Mouse (Mus musculus) neural tube, embryonic 12.5 days (tissue): ENCODE results near the gene Fam216a. TPM values are rescaled to one million over a fixed set of nuclear protein-coding genes. Genes with fewer than 3 reads are reported as not detected.
"Not testable (repeated sequence)": the region's sequence is repeated elsewhere in the genome, so short reads cannot be mapped to it uniquely, and the experiment has no call there.

Experiments
- ATAC-seq: fragments of 200-750 bp; cut with Nextera tagmentation; 2 replicates; pipeline ENCODE4 v1.8.0; 2017; ENCODE audit warnings: low read depth, mild to moderate bottlenecking, moderate TSS enrichment, moderate library complexity; ENCODE audit not compliant: low FRiP score
- H3K27ac ChIP-seq: fragments of 300-500 bp; sonication (generic); 2 replicates; pipeline ENCODE4 v1.5.1; 2016
- H3K27me3 ChIP-seq: fragments of 300-500 bp; sonication (generic); replicated peaks from 2 replicates; pipeline ENCODE4 v1.6.1; 2016; ENCODE audit warnings: mild to moderate bottlenecking
- H3K36me3 ChIP-seq: fragments of 300-500 bp; sonication (generic); 2 replicates; pipeline ENCODE4 v1.6.1; 2016; ENCODE audit warnings: mild to moderate bottlenecking
- H3K4me1 ChIP-seq: fragments of 300-500 bp; sonication (generic); 2 replicates; pipeline ENCODE4 v1.6.1; 2016
- H3K4me2 ChIP-seq: fragments of 300-500 bp; sonication (generic); replicated peaks from 2 replicates; pipeline ENCODE4 v1.6.1; 2016; ENCODE audit warnings: mild to moderate bottlenecking
- H3K4me3 ChIP-seq: fragments of 300-500 bp; sonication (generic); 2 replicates; pipeline ENCODE4 v1.5.1; 2016
- H3K9ac ChIP-seq: fragments of 300-500 bp; sonication (generic); 2 replicates; pipeline ENCODE4 v1.6.1; 2016; ENCODE audit warnings: mild to moderate bottlenecking
- H3K9me3 ChIP-seq: fragments of 300-500 bp; sonication (generic); 2 replicates; pipeline ENCODE4 v1.6.1; 2016; ENCODE audit warnings: mild to moderate bottlenecking
- WGBS: fragments of 180-500 bp; shearing (Covaris S2); methylation state at CpG from one replicate; pipeline ENCODE4 v1.1.7; 2016; 5-methylcytosine and 5-hydroxymethylcytosine counted together
- polyA plus RNA-seq: library from polyadenylated mRNA; unstranded; fragments of >200 nt; fragmentation: Nextera tagmentation; extraction: Ambion mirVana; gene quantifications from 2 replicates; pipeline ENCODE4 v1.2.1, GENCODE M21; 2016

The Fam216a gene
- polyA plus RNA-seq = 117 TPM in 2 replicates

GRCm38 (mm10) chr5:122372192-122372769, at the start of gene Fam216a:
TSS of gene Fam216a (minus strand) at chr5:122372364.
- Histone ChIP-seq H3K9me3 (no peaks in the 10 kb centered on the region), H3K9ac (peak within 1 kb of the TSS; percentile 89), H3K27me3 (no peaks in the 10 kb centered on the region), H3K4me1 (peaks cover 17% of the 10 kb centered on the region; the same call in 1 of the 2 replicates), H3K27ac (peak within 1 kb of the TSS; percentile 92), H3K36me3 (peaks cover 36% of the 10 kb centered on the region), H3K4me3 (peak within 1 kb of the TSS; percentile 79), H3K4me2 (peak within 1 kb of the TSS; percentile 76)
- ATAC-seq = peak; percentile 93
- 0% methylated on average over 53 of the region's 53 CpGs for WGBS

- Histone ChIP-seq H3K4me1 (peaks cover 10% of the 10 kb centered on the region), H3K27ac (peak within 1 kb of the TSS; percentile 82), H3K9ac (peak within 1 kb of the TSS; percentile 92), H3K36me3 (0 out of 2 replicates have a peak, but pooled peaks cover 6% of the 10 kb centered on the region), H3K27me3 (no peaks in the 10 kb centered on the region), H3K4me3 (peak within 1 kb of the TSS; percentile 99), H3K9me3 (no peaks in the 10 kb centered on the region), H3K4me2 (peak within 1 kb of the TSS; percentile 97)
- no peak for ATAC-seq
- WGBS = 24% methylated on average over 17 of the region's 17 CpGs
These were observed 49.3 kb upstream of the Fam216a start, which contains the start of gene Anapc7 for GRCm38 (mm10) chr5:122421271-122422068. TSS of gene Anapc7 (plus strand) at chr5:122421693.

GRCm38 (mm10) chr5:122420676-122421075, 48.5 kb upstream of the Fam216a start:
- H3K27me3 ChIP-seq, H3K36me3 ChIP-seq, H3K9ac ChIP-seq, H3K9me3 ChIP-seq, H3K4me2 ChIP-seq, H3K4me1 ChIP-seq, ATAC-seq, H3K4me3 ChIP-seq, H3K27ac ChIP-seq: not testable (repeated sequence)
- WGBS = 73% methylated on average over 4 of the region's 4 CpGs

- Histone ChIP-seq H3K4me2 (no peak overlapping the region), H3K27me3 (no peaks in the 10 kb centered on the region), H3K36me3 (0 out of 2 replicates have a peak, but pooled peaks cover under 1% of the 10 kb centered on the region), H3K4me1 (no peaks in the 10 kb centered on the region), H3K9ac (no peak overlapping the region), H3K4me3 (no peak overlapping the region), H3K9me3 (no peaks in the 10 kb centered on the region), H3K27ac (no peak overlapping the region)
- WGBS = 87% methylated on average over 12 of the region's 12 CpGs
- ATAC-seq = no peak
These were observed 43.3 kb upstream of the Fam216a start for GRCm38 (mm10) chr5:122415465-122415864.

GRCm38 (mm10) chr5:122414351-122414750, 42.2 kb upstream of the Fam216a start:
- no peaks in the 10 kb centered on the region for H3K9me3 ChIP-seq
- no peak overlapping the region for H3K4me2 ChIP-seq
- H3K4me1 ChIP-seq = no peaks in the 10 kb centered on the region
- no peaks in the 10 kb centered on the region for H3K27me3 ChIP-seq
- 91% methylated on average over 5 of the region's 5 CpGs for WGBS
- H3K4me3 ChIP-seq = no peak overlapping the region
- peaks cover 12% of the 10 kb centered on the region; the same call in 1 of the 2 replicates for H3K36me3 ChIP-seq
- ATAC-seq = no peak
- H3K9ac ChIP-seq = no peak overlapping the region
- H3K27ac ChIP-seq = no peak overlapping the region

DNA sequence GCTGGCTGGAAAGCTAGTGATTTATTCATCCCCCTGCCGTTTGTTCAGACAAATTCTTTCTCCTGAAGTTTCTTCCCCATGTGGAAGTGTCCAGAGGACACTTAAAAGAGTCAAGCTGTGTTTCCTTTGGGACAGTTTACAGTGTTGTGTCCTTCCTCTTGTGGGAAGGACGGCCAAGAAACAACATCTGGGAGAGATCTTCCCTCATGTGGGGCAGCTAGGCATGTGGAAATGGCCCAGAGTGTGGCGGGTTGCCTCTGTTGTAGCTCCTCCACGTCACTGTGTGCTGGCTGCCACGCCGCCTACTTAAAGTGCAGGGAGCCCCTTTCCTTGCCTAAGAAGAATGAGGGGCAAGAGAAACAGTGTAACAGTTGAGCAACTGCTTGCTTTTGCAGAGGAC, 40.7 kb upstream of the Fam216a start:
- no peaks in the 10 kb centered on the region for H3K27me3 ChIP-seq
- no peak overlapping the region for H3K27ac ChIP-seq
- peaks cover 12% of the 10 kb centered on the region; the same call in 1 of the 2 replicates for H3K36me3 ChIP-seq
- H3K9ac ChIP-seq = no peak overlapping the region
- ATAC-seq = no peak
- H3K4me1 ChIP-seq = no peaks in the 10 kb centered on the region
- no peaks in the 10 kb centered on the region for H3K9me3 ChIP-seq
- no peak overlapping the region for H3K4me3 ChIP-seq
- no peak overlapping the region for H3K4me2 ChIP-seq
- WGBS = 68% methylated on average over 6 of the region's 6 CpGs

GRCm38 (mm10) chr5:122411892-122412291, 39.7 kb upstream of the Fam216a start:
- no peak overlapping the region for H3K27ac ChIP-seq
- peaks cover 20% of the 10 kb centered on the region for H3K36me3 ChIP-seq
- ATAC-seq = no peak
- H3K9ac ChIP-seq = no peak overlapping the region
- no peaks in the 10 kb centered on the region for H3K27me3 ChIP-seq
- H3K9me3 ChIP-seq = no peaks in the 10 kb centered on the region
- 85% methylated on average over 5 of the region's 5 CpGs for WGBS
- H3K4me2 ChIP-seq = no peak overlapping the region
- no peaks in the 10 kb centered on the region for H3K4me1 ChIP-seq
- no peak overlapping the region for H3K4me3 ChIP-seq

- H3K4me2 ChIP-seq = no peak overlapping the region
- no peaks in the 10 kb centered on the region for H3K27me3 ChIP-seq
- H3K4me3 ChIP-seq = no peak overlapping the region
- ATAC-seq = no peak
- peaks cover 39% of the 10 kb centered on the region for H3K36me3 ChIP-seq
- no peak overlapping the region for H3K9ac ChIP-seq
- H3K27ac ChIP-seq = no peak overlapping the region
- 0 out of 2 replicates have a peak, but pooled peaks cover 6% of the 10 kb centered on the region for H3K9me3 ChIP-seq
- no peaks in the 10 kb centered on the region for H3K4me1 ChIP-seq
- 90% methylated on average over 19 of the region's 19 CpGs for WGBS
These were observed 37.8 kb upstream of the Fam216a start for GRCm38 (mm10) chr5:122409692-122410645.

GRCm38 (mm10) chr5:122405537-122405936, 33.4 kb upstream of the Fam216a start:
- Histone ChIP-seq H3K36me3 (peaks cover 78% of the 10 kb centered on the region), H3K9ac (no peak overlapping the region), H3K4me3 (no peak overlapping the region), H3K27ac (no peak overlapping the region), H3K4me2 (no peak overlapping the region), H3K27me3 (no peaks in the 10 kb centered on the region), H3K9me3 (0 out of 2 replicates have a peak, but pooled peaks cover 6% of the 10 kb centered on the region), H3K4me1 (no peaks in the 10 kb centered on the region)
- 96% methylated on average over 10 of the region's 10 CpGs for WGBS
- ATAC-seq = no peak

DNA sequence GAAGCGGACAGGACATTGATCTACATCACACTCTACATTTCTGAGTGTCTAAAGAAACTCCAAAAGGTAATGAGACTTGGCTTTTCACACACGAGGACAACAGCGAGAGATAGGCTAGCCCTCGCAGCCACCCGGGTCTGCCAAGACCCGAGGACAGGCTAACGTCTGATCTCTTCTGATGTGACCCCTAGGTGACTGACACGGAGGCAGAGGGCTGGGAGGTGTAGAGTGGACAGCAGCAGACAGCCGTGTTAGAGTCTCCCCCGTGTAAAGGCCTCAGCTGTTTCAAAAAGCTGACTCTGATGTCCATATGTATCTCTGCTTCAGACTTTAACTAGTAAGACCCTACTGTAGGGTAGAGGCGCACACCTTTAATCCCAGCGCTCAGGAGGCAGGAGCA, 31.2 kb upstream of the Fam216a start:
- no peak overlapping the region for H3K27ac ChIP-seq
- H3K27me3 ChIP-seq = no peaks in the 10 kb centered on the region
- WGBS = 94% methylated on average over 12 of the region's 12 CpGs
- H3K9ac ChIP-seq = no peak overlapping the region
- no peak overlapping the region for H3K4me2 ChIP-seq
- H3K36me3 ChIP-seq = peaks cover 75% of the 10 kb centered on the region
- H3K4me3 ChIP-seq = no peak overlapping the region
- H3K9me3 ChIP-seq = 0 out of 2 replicates have a peak, but pooled peaks cover 6% of the 10 kb centered on the region
- ATAC-seq = no peak
- H3K4me1 ChIP-seq = no peaks in the 10 kb centered on the region

DNA sequence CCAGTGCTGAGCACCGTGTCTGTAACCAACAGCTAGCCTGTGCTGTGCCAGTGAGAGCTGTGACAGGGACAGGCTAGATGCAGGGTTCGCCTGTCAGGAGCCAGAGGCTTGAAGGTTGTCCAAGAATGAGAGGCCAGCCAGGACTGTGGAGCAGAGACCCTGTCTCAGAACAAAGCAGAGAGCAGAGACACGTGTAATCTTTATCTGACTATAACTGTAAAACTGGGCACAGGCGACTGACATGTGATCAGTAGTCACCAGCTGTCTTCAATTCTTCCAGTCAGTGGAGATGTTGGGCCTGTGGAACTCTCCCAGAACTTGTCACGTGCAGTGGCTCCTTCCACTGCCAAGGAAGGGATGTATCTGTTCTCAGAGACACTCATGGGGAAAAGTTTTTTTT, 30.6 kb upstream of the Fam216a start:
- ATAC-seq = no peak
- Histone ChIP-seq H3K4me3 (no peak overlapping the region), H3K4me1 (no peaks in the 10 kb centered on the region), H3K9ac (no peak overlapping the region), H3K36me3 (peaks cover 80% of the 10 kb centered on the region), H3K4me2 (no peak overlapping the region), H3K9me3 (0 out of 2 replicates have a peak, but pooled peaks cover 6% of the 10 kb centered on the region), H3K27ac (no peak overlapping the region), H3K27me3 (no peaks in the 10 kb centered on the region)
- WGBS = 90% methylated on average over 5 of the region's 5 CpGs
